Mouse (Mus musculus): ENCODE measurements around the gene Med18. TPM values are rescaled to one million over a fixed set of nuclear protein-coding genes. Genes with fewer than 3 reads are reported as not detected.

The Med18 gene
- polyA plus RNA-seq, 1 experiment: 6.7 TPM

- no peaks in the 10 kb centered on the region for H3K27me3 ChIP-seq (ENCODE audit: control insufficient read depth, insufficient read depth, low read length)
- DNase-seq: no peak
- no peaks in the 10 kb centered on the region for H3K4me1 ChIP-seq (replicated peaks; ENCODE audit: control insufficient read depth, insufficient read depth, low read length)
- H3K36me3 ChIP-seq (ENCODE audit: control insufficient read depth, insufficient read depth, low read length): no peaks in the 10 kb centered on the region
- no peak overlapping the region for H3K4me3 ChIP-seq (ENCODE audit: control insufficient read depth, insufficient read depth, low read length)
- no peak for TF ChIP-seq CTCF (IDR thresholded peaks at IDR 0.05; ENCODE audit: borderline replicate concordance, control insufficient read depth, extremely low read depth, insufficient read depth, low read length, poor library complexity)
- TF ChIP-seq POLR2A (IDR thresholded peaks at IDR 0.05; ENCODE audit: control insufficient read depth, extremely low read depth, insufficient read depth, low read length, poor library complexity): no peak
- 41% methylated on average over 9 of the region's 9 CpGs for WGBS
- no peak overlapping the region for H3K27ac ChIP-seq (ENCODE audit: control insufficient read depth, insufficient read depth, low read length)
These were observed 9.7 kb upstream of the Med18 start for GRCm38 (mm10) chr4:132473411-132473810.

GRCm38 (mm10) chr4:132469873-132470272 lies 6.2 kb upstream of the Med18 start:
- Histone ChIP-seq H3K27me3 (ENCODE audit: control insufficient read depth, insufficient read depth, low read length) (no peaks in the 10 kb centered on the region), H3K4me3 (ENCODE audit: control insufficient read depth, insufficient read depth, low read length) (no peak overlapping the region), H3K36me3 (ENCODE audit: control insufficient read depth, insufficient read depth, low read length) (no peaks in the 10 kb centered on the region), H3K4me1 (replicated peaks; ENCODE audit: control insufficient read depth, insufficient read depth, low read length) (no peaks in the 10 kb centered on the region), H3K27ac (ENCODE audit: control insufficient read depth, insufficient read depth, low read length) (no peak overlapping the region)
- WGBS: 24% methylated on average over 3 of the region's 3 CpGs
- DNase-seq: no peak
- no peak for TF ChIP-seq POLR2A (IDR thresholded peaks at IDR 0.05; ENCODE audit: control insufficient read depth, extremely low read depth, insufficient read depth, low read length, poor library complexity)
- TF ChIP-seq CTCF (IDR thresholded peaks at IDR 0.05; ENCODE audit: borderline replicate concordance, control insufficient read depth, extremely low read depth, insufficient read depth, low read length, poor library complexity): no peak

- under 1% methylated on average over 5 of the region's 5 CpGs for WGBS
- Histone ChIP-seq H3K36me3 (ENCODE audit: control insufficient read depth, insufficient read depth, low read length) (peaks cover 13% of the 10 kb centered on the region), H3K27me3 (ENCODE audit: control insufficient read depth, insufficient read depth, low read length) (no peaks in the 10 kb centered on the region), H3K4me1 (replicated peaks; ENCODE audit: control insufficient read depth, insufficient read depth, low read length) (peaks cover 7% of the 10 kb centered on the region), H3K27ac (ENCODE audit: control insufficient read depth, insufficient read depth, low read length) (no peak overlapping the region), H3K4me3 (ENCODE audit: control insufficient read depth, insufficient read depth, low read length) (peak overlapping the region; percentile 95; the same call in 1 of the 2 replicates)
- no peak for DNase-seq
- no peak for TF ChIP-seq CTCF (IDR thresholded peaks at IDR 0.05; ENCODE audit: borderline replicate concordance, control insufficient read depth, extremely low read depth, insufficient read depth, low read length, poor library complexity)
- TF ChIP-seq POLR2A (IDR thresholded peaks at IDR 0.05; ENCODE audit: control insufficient read depth, extremely low read depth, insufficient read depth, low read length, poor library complexity): no peak
These were observed 513 bp upstream of the Med18 start for GRCm38 (mm10) chr4:132464255-132464613.

- H3K27me3 ChIP-seq (ENCODE audit: control insufficient read depth, insufficient read depth, low read length): no peaks in the 10 kb centered on the region
- TF ChIP-seq POLR2A (IDR thresholded peaks at IDR 0.05; ENCODE audit: control insufficient read depth, extremely low read depth, insufficient read depth, low read length, poor library complexity): no peak
- no peak for TF ChIP-seq CTCF (IDR thresholded peaks at IDR 0.05; ENCODE audit: borderline replicate concordance, control insufficient read depth, extremely low read depth, insufficient read depth, low read length, poor library complexity)
- H3K36me3 ChIP-seq (ENCODE audit: control insufficient read depth, insufficient read depth, low read length): peaks cover 25% of the 10 kb centered on the region
- H3K27ac ChIP-seq (ENCODE audit: control insufficient read depth, insufficient read depth, low read length): no peak overlapping the region
- peaks cover 7% of the 10 kb centered on the region for H3K4me1 ChIP-seq (replicated peaks; ENCODE audit: control insufficient read depth, insufficient read depth, low read length)
- WGBS: 6% methylated on average over 11 of the region's 11 CpGs
- peak overlapping the region; percentile 41 for H3K4me3 ChIP-seq (ENCODE audit: control insufficient read depth, insufficient read depth, low read length)
- peak; percentile 3 for DNase-seq
These were observed 885 bp downstream of the Med18 start for GRCm38 (mm10) chr4:132462836-132463235.

- Histone ChIP-seq H3K27me3 (ENCODE audit: control insufficient read depth, insufficient read depth, low read length) (no peaks in the 10 kb centered on the region), H3K36me3 (ENCODE audit: control insufficient read depth, insufficient read depth, low read length) (peaks cover 34% of the 10 kb centered on the region), H3K4me1 (replicated peaks; ENCODE audit: control insufficient read depth, insufficient read depth, low read length) (peaks cover 7% of the 10 kb centered on the region), H3K27ac (ENCODE audit: control insufficient read depth, insufficient read depth, low read length) (no peak overlapping the region), H3K4me3 (ENCODE audit: control insufficient read depth, insufficient read depth, low read length) (no peak overlapping the region)
- TF ChIP-seq POLR2A (IDR thresholded peaks at IDR 0.05; ENCODE audit: control insufficient read depth, extremely low read depth, insufficient read depth, low read length, poor library complexity) (no peak), CTCF (IDR thresholded peaks at IDR 0.05; ENCODE audit: borderline replicate concordance, control insufficient read depth, extremely low read depth, insufficient read depth, low read length, poor library complexity) (no peak)
- WGBS: 94% methylated on average over 8 of the region's 8 CpGs
- no peak for DNase-seq
These were observed 3.5 kb downstream of the Med18 start for GRCm38 (mm10) chr4:132460225-132460624.

- 99% methylated on average over 6 of the region's 6 CpGs for WGBS
- H3K4me3 ChIP-seq (ENCODE audit: control insufficient read depth, insufficient read depth, low read length): no peak overlapping the region
- H3K27ac ChIP-seq (ENCODE audit: control insufficient read depth, insufficient read depth, low read length): no peak overlapping the region
- TF ChIP-seq POLR2A (IDR thresholded peaks at IDR 0.05; ENCODE audit: control insufficient read depth, extremely low read depth, insufficient read depth, low read length, poor library complexity): no peak
- no peak for TF ChIP-seq CTCF (IDR thresholded peaks at IDR 0.05; ENCODE audit: borderline replicate concordance, control insufficient read depth, extremely low read depth, insufficient read depth, low read length, poor library complexity)
- no peaks in the 10 kb centered on the region for H3K4me1 ChIP-seq (replicated peaks; ENCODE audit: control insufficient read depth, insufficient read depth, low read length)
- H3K36me3 ChIP-seq (ENCODE audit: control insufficient read depth, insufficient read depth, low read length): peaks cover 34% of the 10 kb centered on the region
- no peaks in the 10 kb centered on the region for H3K27me3 ChIP-seq (ENCODE audit: control insufficient read depth, insufficient read depth, low read length)
- no peak for DNase-seq
These were observed 8.2 kb downstream of the Med18 start for GRCm38 (mm10) chr4:132455561-132455960.

GRCm38 (mm10) chr4:132455146-132455545 lies 8.6 kb downstream of the Med18 start:
- Histone ChIP-seq H3K36me3 (ENCODE audit: control insufficient read depth, insufficient read depth, low read length) (peaks cover 30% of the 10 kb centered on the region), H3K4me3 (ENCODE audit: control insufficient read depth, insufficient read depth, low read length) (no peak overlapping the region), H3K4me1 (replicated peaks; ENCODE audit: control insufficient read depth, insufficient read depth, low read length) (no peaks in the 10 kb centered on the region), H3K27me3 (ENCODE audit: control insufficient read depth, insufficient read depth, low read length) (no peaks in the 10 kb centered on the region), H3K27ac (ENCODE audit: control insufficient read depth, insufficient read depth, low read length) (no peak overlapping the region)
- 98% methylated on average over 3 of the region's 3 CpGs for WGBS
- no peak for DNase-seq
- TF ChIP-seq POLR2A (IDR thresholded peaks at IDR 0.05; ENCODE audit: control insufficient read depth, extremely low read depth, insufficient read depth, low read length, poor library complexity) (no peak), CTCF (IDR thresholded peaks at IDR 0.05; ENCODE audit: borderline replicate concordance, control insufficient read depth, extremely low read depth, insufficient read depth, low read length, poor library complexity) (no peak)

Measured in thymus, adult 2 months (tissue).